Mouse (Mus musculus) small intestine, adult 2 months (tissue): ENCODE measurements around the gene Rasgef1a.

Experiments
- CTCF ChIP-seq: fragments of 200-500 bp; IDR thresholded peaks from 2 replicates; pipeline ENCODE4 v1.5.1; 2012; ENCODE audit warnings: low read depth, mild to moderate bottlenecking, control low read depth, inconsistent platforms, low read length, moderate library complexity, mixed read lengths; ENCODE audit not compliant: insufficient replicate concordance, insufficient read length; ENCODE audit errors: extremely low read depth
- POLR2A ChIP-seq: fragments of 200-500 bp; IDR thresholded peaks from 2 replicates; pipeline ENCODE4 v1.6.1; 2012; ENCODE audit warnings: low read depth, mild to moderate bottlenecking, control low read depth, inconsistent platforms, low read length, moderate library complexity

- TF ChIP-seq CTCF (no peak), POLR2A (no peak)
Observed at GRCm38 (mm10) chr6:118071013-118071350, 59.7 kb downstream of the Rasgef1a start.
